Mouse (Mus musculus) neural tube, embryonic 10.5 days (tissue): ENCODE results near the gene Xlr3b.
A peak's percentile ranks its signal among the peaks of the same experiment; 100 is the strongest.
"Not testable (repeated sequence)": the region's sequence is repeated elsewhere in the genome, so short reads cannot be mapped to it uniquely, and the experiment has no call there.

Experiments used
- DNase-seq: peaks from one replicate; pipeline ENCODE4 v3.0.0-alpha.2; 2017; ENCODE audit warnings: low spot score; ENCODE audit errors: extremely low spot score

The Xlr3b gene

DNA sequence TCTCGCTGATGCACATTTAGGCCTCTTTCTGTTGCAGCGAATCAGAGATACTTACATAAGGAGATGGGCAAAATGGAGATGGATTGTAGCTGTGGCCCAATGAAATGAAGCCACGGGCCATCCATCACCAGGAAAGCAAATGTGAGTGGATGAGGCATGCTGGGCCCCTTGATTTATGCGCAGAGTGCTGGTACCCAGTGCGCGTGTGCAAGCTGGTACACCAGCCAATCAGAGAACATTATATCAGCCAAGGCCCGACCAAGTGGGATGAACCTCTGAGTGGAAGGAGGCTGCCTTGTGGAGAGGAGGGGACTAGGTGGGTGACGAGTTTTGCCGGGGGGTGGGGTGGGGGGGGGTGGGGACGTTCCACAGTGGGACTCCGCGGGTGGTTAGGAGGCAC is at the start of gene Xlr3b:
Xlr3b (plus strand) TSS at position 274 of the 400 bp plus-strand sequence.
- DNase-seq: not testable (repeated sequence)

DNA sequence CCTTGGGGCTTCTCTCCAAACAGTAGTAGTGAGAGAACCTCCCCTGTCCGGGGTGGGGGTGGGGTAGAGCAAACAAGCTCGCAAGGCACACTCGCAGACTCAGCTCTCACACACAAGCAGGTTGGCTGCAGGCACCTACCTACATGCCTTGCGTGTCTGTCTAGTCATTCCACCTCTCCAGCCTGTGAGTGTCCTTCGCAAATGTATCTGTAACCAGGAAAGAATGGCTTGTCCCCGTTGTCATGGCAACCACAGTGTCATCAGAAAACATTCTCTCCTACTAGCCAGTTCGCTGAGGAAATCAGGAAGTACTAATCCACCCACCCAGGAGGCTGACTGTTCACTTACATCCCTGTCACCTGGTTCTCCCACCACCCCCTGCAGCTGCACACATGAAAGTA is 48.8 kb upstream of the Xlr3b start:
- not testable (repeated sequence) for DNase-seq

DNA sequence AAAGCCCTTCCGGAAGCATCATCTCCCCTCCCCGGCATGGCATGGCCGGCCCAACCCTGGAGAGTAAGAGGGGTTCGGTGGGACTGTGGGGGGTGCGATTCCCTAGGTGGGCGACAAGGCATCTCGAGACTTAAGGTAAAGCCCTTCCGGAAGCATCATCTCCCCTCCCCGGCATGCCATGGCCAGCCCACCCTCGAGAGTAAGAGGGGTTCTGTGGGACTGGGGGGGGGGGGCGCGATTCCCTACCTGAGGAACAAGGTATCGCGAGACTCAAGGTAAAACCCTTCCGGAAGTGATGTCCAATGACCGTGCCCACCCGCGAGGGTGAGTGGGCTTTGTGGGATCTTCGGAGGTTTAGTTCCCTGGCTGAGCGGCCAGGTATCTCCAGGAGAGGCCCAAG is 43.5 kb upstream of the Xlr3b start, which contains the start of gene Xlr5b:
Xlr5b (plus strand) TSS at position 301 of the 400 bp plus-strand sequence.
- DNase-seq: not testable (repeated sequence)

DNA sequence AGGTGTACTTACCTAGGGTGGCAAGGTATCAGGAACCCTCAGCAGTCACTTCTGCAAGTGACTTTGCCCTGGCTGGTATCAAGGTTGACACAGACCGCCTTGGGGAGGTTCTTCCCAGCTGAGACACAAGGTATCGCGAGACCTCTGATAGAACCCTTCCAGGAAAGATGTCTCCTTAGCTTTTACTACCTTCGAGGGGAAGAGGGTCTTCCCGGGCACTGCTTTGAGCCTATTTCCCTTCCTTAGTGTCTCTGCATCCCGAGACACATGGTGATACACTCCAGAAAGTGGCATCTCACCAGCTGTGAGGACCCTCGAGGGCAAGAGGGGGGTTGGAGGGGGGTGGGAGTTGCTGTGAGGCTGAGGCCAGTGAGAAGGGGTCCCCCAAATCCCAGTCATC is 42.7 kb upstream of the Xlr3b start, which contains the start of gene DXBay18:
DXBay18 (minus strand) TSS at position 101 of the 400 bp plus-strand sequence.
- not testable (repeated sequence) for DNase-seq

DNA sequence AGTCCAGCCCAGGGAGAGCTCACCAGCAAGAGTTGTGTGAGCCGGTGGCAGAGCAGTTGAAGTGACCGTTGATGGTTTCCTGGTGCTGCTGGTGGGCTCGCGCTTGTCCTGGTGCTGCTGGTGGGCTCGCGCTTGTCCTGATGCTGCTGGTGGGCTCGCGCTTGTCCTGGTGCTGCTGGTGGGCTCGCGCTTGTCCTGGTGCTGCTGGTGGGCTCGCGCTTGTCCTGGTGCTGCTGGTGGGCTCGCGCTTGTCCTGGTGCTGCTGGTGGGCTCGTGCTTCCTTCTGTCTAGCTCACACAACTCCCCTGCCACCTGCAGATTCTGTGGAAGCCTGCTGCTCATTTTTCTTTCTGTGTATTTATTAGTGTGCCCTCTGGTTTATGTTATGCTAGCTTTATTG is 15.1 kb upstream of the Xlr3b start, which contains the start of gene Spin2d:
Spin2d (minus strand) TSS at position 101 of the 400 bp plus-strand sequence.
- DNase-seq: not testable (repeated sequence)

DNA sequence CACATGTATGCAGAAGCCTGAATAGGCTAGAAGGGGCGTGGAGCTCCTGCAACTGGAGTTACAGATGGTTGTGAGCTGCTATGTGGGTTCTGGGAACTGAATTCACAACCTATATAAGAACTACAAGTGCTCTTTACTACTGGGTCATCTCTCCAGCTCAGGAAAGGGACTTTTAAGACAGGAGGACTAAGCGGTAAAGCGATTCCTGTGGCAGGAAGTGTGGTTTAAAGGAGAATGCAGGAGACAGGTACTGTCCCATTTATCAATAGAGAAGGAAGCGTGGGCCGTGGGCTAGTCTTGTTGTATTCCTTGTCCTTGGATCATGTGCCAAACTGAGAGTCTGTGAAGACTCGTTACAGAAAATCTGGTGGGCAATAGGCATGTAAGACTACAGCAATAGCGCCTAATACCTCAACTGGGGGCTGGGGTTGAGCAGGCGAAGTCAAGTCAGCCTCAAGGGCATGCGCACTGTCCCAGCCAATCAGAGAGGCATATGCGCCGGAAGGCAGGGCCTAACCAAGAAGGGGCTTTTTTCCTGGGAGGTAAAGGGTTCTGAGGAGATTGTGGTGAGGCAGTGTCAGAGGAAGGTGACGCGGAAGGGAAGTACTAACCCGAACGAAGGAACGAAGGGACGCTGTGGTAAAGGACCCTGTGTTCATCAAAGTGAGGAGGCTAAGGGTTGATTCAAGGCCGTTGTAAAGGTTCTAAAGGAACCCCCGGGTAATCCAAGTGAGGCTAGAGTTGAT is 22.0 kb downstream of the Xlr3b start, which contains the start of gene Xlr4b:
Xlr4b (plus strand) TSS at position 515 of the 746 bp plus-strand sequence.
- DNase-seq: not testable (repeated sequence)

DNA sequence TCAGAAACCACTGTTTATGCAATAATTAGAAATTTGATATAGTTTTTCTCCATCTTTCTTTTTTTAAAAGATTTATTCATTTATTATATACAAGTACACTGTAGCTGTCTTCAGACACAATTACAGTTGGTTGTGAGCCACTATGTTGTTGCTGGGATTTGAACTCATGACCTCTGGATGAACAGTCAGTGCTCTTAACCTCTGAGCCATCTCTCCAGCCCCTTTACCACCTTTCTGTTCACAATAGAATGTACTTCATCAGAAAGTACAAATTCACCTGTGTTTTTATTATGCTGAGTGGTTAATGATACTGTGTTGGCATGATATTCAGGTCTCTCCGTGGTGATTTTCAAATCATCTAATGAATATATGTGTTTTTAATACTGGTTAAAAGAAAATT is 33.4 kb downstream of the Xlr3b start:
- DNase-seq: no peak

DNA sequence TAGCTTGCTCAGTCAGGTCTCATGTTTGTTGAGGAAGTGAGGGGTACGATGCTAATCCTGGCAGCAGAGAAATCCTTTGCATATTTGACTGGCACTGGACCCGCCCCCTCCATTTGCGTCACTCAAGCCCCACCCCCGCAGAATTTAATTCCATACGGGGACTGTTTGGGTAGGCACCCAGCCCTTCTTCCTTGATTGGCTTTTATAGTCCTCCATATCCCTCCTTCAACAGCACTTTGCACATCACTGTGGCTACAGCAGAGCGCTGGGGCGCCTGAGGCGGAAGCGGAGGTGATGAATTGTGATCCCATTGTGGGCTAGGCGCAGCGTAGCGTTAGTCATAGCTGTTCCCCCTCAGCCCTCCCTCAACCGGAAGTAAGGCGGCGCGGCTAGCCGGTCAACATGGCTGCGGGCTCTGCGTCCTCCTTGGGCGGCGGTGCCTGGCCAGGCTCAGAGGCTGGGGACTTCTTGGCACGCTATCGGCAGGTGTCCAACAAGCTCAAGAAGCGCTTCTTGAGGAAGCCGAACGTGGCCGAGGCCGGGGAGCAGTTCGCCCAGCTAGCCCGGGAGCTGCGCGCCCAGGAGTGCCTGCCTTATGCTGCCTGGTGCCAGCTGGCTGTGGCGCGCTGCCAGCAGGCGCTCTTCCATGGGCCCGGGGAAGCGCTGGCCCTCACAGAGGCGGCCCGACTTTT is 36.1 kb downstream of the Xlr3b start, which contains the start of gene F8a:
F8a (plus strand) TSS at position 378 of the 692 bp plus-strand sequence.
- peak; percentile 76 for DNase-seq

DNA sequence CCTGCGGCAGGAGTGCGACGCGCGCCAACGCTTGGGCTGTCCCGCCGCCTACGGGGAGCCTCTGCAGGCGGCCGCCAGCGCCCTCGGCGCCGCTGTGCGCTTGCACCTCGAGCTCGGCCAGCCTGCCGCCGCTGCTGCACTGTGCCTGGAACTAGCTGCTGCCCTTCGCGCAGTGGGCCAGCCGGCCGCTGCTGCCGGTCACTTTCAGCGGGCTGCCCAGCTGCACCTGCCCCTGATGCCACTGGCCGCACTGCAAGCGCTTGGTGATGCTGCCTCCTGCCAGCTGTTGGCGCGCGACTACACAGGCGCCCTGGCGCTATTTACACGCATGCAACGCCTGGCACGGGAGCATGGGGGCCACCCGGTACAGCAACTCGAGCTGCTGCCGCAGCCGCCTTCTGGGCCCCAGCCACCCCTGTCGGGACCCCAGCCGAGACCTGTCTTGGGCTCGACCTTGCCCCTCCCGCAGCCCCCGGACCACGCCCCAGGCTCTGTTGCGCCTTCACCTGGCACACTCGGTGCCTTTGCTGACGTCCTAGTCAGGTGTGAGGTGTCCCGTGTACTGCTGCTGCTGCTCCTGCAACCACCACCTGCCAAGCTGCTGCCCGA is 36.7 kb downstream of the Xlr3b start:
- peak; percentile 30 for DNase-seq

DNA sequence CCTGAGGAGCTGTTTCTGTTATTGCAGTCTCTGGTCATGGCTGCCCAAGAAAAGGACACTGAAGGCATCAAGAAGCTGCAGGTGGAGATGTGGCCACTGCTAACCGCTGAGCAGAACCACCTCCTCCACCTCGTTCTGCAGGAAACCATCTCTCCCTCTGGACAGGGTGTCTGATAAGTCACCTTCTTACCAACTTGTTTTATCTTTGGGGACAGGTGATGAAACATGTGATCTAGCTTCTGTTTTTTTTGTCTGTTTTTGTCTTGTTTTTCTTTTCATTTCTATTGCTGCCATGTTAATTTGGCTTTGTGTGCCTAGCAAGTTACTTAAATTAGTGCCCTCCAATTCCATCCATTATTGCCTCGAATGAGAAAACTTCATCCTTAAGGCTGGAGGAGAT is 37.3 kb downstream of the Xlr3b start:
- no peak for DNase-seq

DNA sequence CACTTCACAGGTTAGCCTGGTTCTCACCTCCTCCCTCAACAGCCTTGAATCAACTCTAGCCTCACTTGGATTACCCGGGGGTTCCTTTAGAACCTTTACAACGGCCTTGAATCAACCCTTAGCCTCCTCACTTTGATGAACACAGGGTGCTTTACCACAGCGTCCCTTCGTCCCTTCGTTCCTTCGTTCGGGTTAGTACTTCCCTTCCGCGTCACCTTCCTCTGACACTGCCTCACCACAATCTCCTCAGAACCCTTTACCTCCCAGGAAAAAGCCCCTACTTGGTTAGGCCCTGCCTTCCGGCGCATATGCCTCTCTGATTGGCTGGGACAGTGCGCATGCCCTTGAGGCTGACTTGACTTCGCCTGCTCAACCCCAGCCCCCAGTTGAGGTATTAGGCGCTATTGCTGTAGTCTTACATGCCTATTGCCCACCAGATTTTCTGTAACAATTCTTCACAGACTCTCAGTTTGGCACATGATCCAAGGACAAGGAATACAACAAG is 50.9 kb downstream of the Xlr3b start, which contains the start of gene Xlr4c:
Xlr4c (minus strand) TSS at position 310 of the 505 bp plus-strand sequence.
- not testable (repeated sequence) for DNase-seq
